Mouse (Mus musculus) MEL (cell line): ENCODE measurements at regions not wholly inside any gene's neighbourhood (a gene's known extent, or its start where the extent isn't known, plus 50 kb on each side); places are given as distances from the start of the nearest gene placed in this dataset.

Experiments used
- DNase-seq: peaks from one replicate; pipeline ENCODE4 v3.0.0; 2011; ENCODE audit warnings: low read depth, low spot score
- H3K27ac ChIP-seq: 2 replicates; pipeline ENCODE4 v1.5.1; 2012; ENCODE audit warnings: low read depth, mild to moderate bottlenecking, control low read depth, low read length, moderate library complexity; ENCODE audit not compliant: control insufficient read depth
- H3K27me3 ChIP-seq, 2 experiments: fragments of 150-350 bp in 1 of 2; sonication (generic) in 1 of 2; 2 replicates each; pipeline ENCODE4 v1.6.1; 2012; ENCODE audit warnings: low read length in 2 of 2, mild to moderate bottlenecking in 2 of 2, improper control_type of control experiment in 1 of 2, moderate library complexity in 1 of 2; ENCODE audit not compliant: insufficient read depth in 2 of 2, control insufficient read depth in 1 of 2
- H3K36me3 ChIP-seq, 2 experiments: 2 replicates each; pipeline ENCODE4 v1.6.1; 2012 to 2014; ENCODE audit warnings: low read length in 2 of 2, improper control_type of control experiment in 1 of 2, inconsistent platforms in 1 of 2, mild to moderate bottlenecking in 1 of 2; ENCODE audit not compliant: insufficient read depth in 2 of 2, control insufficient read depth in 1 of 2
- H3K4me1 ChIP-seq, 2 experiments: fragments of 150-350 bp in 1 of 2; sonication (generic) in 1 of 2; 2 replicates each; pipeline ENCODE4 v1.6.1; 2012; ENCODE audit warnings: low read length in 2 of 2, improper control_type of control experiment in 1 of 2, mild to moderate bottlenecking in 1 of 2; ENCODE audit not compliant: insufficient read depth in 2 of 2, control insufficient read depth in 1 of 2
- H3K4me3 ChIP-seq, 2 experiments: fragments of 150-350 bp in 1 of 2; sonication (generic) in 1 of 2; 2 replicates each; pipeline ENCODE4 v1.5.1; 2012; ENCODE audit warnings: low read depth in 2 of 2, low read length in 2 of 2, mild to moderate bottlenecking in 2 of 2, moderate library complexity in 2 of 2, control low read depth in 1 of 2, improper control_type of control experiment in 1 of 2; ENCODE audit not compliant: control insufficient read depth in 1 of 2, insufficient read depth in 1 of 2
- H3K79me2 ChIP-seq: 2 replicates; pipeline ENCODE4 v1.6.1; 2012; ENCODE audit warnings: mild to moderate bottlenecking, low read length, moderate library complexity; ENCODE audit not compliant: control insufficient read depth, poor library complexity, insufficient read depth
- H3K9ac ChIP-seq: 2 replicates; pipeline ENCODE4 v1.6.1; 2012; ENCODE audit warnings: low read depth, mild to moderate bottlenecking, control low read depth, low read length, moderate library complexity; ENCODE audit not compliant: control insufficient read depth, poor library complexity, severe bottlenecking
- H3K9me3 ChIP-seq: fragments of 150-350 bp; sonication (generic); replicated peaks from 2 replicates; pipeline ENCODE4 v1.6.1; 2012; ENCODE audit warnings: mild to moderate bottlenecking, low read length, improper control_type of control experiment, moderate library complexity; ENCODE audit not compliant: insufficient read depth
- BHLHE40 ChIP-seq: IDR thresholded peaks from 2 replicates; pipeline ENCODE4 v1.6.1; 2012; ENCODE audit warnings: low read depth, mild to moderate bottlenecking, inconsistent platforms, low read length, improper control_type of control experiment, borderline replicate concordance
- CHD2 ChIP-seq: IDR thresholded peaks from 2 replicates; pipeline ENCODE4 v1.6.1; 2011; ENCODE audit warnings: low read length, improper control_type of control experiment
- E2F4 ChIP-seq: IDR thresholded peaks from 2 replicates; pipeline ENCODE4 v1.6.1; 2011; ENCODE audit warnings: low read depth, low read length, improper control_type of control experiment, borderline replicate concordance
- ETS1 ChIP-seq: IDR thresholded peaks from 2 replicates; pipeline ENCODE4 v1.6.1; 2012; ENCODE audit warnings: low read depth, mild to moderate bottlenecking, inconsistent platforms, low read length, improper control_type of control experiment, moderate library complexity
- GABPA ChIP-seq: IDR thresholded peaks from 2 replicates; pipeline ENCODE4 v1.6.1; 2012; ENCODE audit warnings: low read depth, mild to moderate bottlenecking, inconsistent platforms, low read length, improper control_type of control experiment, moderate library complexity
- HCFC1 ChIP-seq: IDR thresholded peaks from 2 replicates; pipeline ENCODE4 v1.6.1; 2012; ENCODE audit warnings: low read depth, mild to moderate bottlenecking, inconsistent platforms, low read length, improper control_type of control experiment, moderate library complexity
- JUND ChIP-seq: IDR thresholded peaks from 2 replicates; pipeline ENCODE4 v1.6.1; 2011; ENCODE audit warnings: low read depth, mild to moderate bottlenecking, improper control_type of control experiment, low read length
- KAT2A ChIP-seq: conservative IDR thresholded peaks from 2 replicates; pipeline ENCODE4 v1.6.1; 2012; ENCODE audit warnings: low read depth, low read length, improper control_type of control experiment, inconsistent platforms
- MAFK ChIP-seq: IDR thresholded peaks from 2 replicates; pipeline ENCODE4 v1.6.1; 2011; ENCODE audit warnings: low read depth, mild to moderate bottlenecking, low read length, improper control_type of control experiment, borderline replicate concordance
- MAZ ChIP-seq: IDR thresholded peaks from 2 replicates; pipeline ENCODE4 v1.6.1; 2012; ENCODE audit warnings: low read depth, mild to moderate bottlenecking, inconsistent platforms, low read length, improper control_type of control experiment
- NELFE ChIP-seq: IDR thresholded peaks from 2 replicates; pipeline ENCODE4 v1.6.1; 2011; ENCODE audit warnings: low read depth, low read length, improper control_type of control experiment
- POLR2A ChIP-seq, 2 experiments: IDR thresholded peaks; 2 replicates each; pipeline ENCODE4 v1.6.1; 2011 to 2012; ENCODE audit warnings: low read length in 2 of 2, mild to moderate bottlenecking in 2 of 2, control low read depth in 1 of 2, improper control_type of control experiment in 1 of 2, low read depth in 1 of 2, moderate library complexity in 1 of 2; ENCODE audit not compliant: control insufficient read depth in 1 of 2, insufficient read depth in 1 of 2, poor library complexity in 1 of 2
- TBP ChIP-seq: IDR thresholded peaks from 2 replicates; pipeline ENCODE4 v1.8.0; 2011; ENCODE audit warnings: low read depth, low read length, improper control_type of control experiment
- TCF12 ChIP-seq: IDR thresholded peaks from 2 replicates; pipeline ENCODE4 v1.6.1; 2014; ENCODE audit warnings: low read depth, mild to moderate bottlenecking, inconsistent platforms, low read length, improper control_type of control experiment, moderate library complexity
- ZNF384 ChIP-seq: IDR thresholded peaks from 2 replicates; pipeline ENCODE4 v1.6.1; 2012; ENCODE audit warnings: low read depth, mild to moderate bottlenecking, inconsistent platforms, low read length, improper control_type of control experiment

- Histone ChIP-seq H3K4me1 (no peaks in the 10 kb centered on the region), H3K36me3 (no peaks in the 10 kb centered on the region), H3K9me3 (no peaks in the 10 kb centered on the region), H3K4me3 (no peak overlapping the region), H3K79me2 (no peaks in the 10 kb centered on the region), H3K9ac (no peak overlapping the region), H3K27ac (no peak overlapping the region), H3K27me3 (no peaks in the 10 kb centered on the region; a peak in 1 of 4 replicates)
- TF ChIP-seq MAZ (no peak), ZNF384 (no peak), TBP (no peak), E2F4 (no peak), ETS1 (no peak), NELFE (no peak), MAFK (no peak)
- DNase-seq, result no peak
Measured at GRCm38 (mm10) chr17:45266776-45267175, 166.8 kb downstream of the Cdc5l start.

- Histone ChIP-seq H3K79me2 (no peaks in the 10 kb centered on the region), H3K36me3 (no peaks in the 10 kb centered on the region), H3K27me3 (no peaks in the 10 kb centered on the region; a peak in 1 of 4 replicates), H3K4me1 (no peaks in the 10 kb centered on the region), H3K27ac (no peak overlapping the region), H3K9me3 (no peaks in the 10 kb centered on the region), H3K4me3 (no peak overlapping the region), H3K9ac (no peak overlapping the region)
- no peak for TF ChIP-seq GABPA
- no peak for TF ChIP-seq JUND
- TF ChIP-seq ETS1, result no peak
- no peak for TF ChIP-seq KAT2A
- no peak for TF ChIP-seq POLR2A (IDR thresholded peaks at IDR 0.05; ENCODE audit: control insufficient read depth in 1 of 2, insufficient read depth in 1 of 2, low read depth in 1 of 2, low read length in 2 of 2, poor library complexity in 1 of 2)
- no peak for DNase-seq
Measured at GRCm38 (mm10) chr17:45265587-45265986, 167.9 kb downstream of the Cdc5l start.

GRCm38 (mm10) chr17:45264434-45264833 is 169.1 kb downstream of the Cdc5l start:
- no peak for DNase-seq
- H3K9me3 ChIP-seq, result no peaks in the 10 kb centered on the region
- H3K27me3 ChIP-seq, result no peaks in the 10 kb centered on the region; a peak in 1 of 4 replicates
- TF ChIP-seq TCF12 (no peak), GABPA (no peak), CHD2 (no peak), HCFC1 (no peak), TBP (no peak), BHLHE40 (no peak)
- H3K79me2 ChIP-seq, result no peaks in the 10 kb centered on the region
- H3K4me1 ChIP-seq, result no peaks in the 10 kb centered on the region
- H3K9ac ChIP-seq, result no peak overlapping the region
- H3K36me3 ChIP-seq, result no peaks in the 10 kb centered on the region
- no peak overlapping the region for H3K4me3 ChIP-seq
- no peak overlapping the region for H3K27ac ChIP-seq
